Mouse (Mus musculus): ENCODE measurements at regions not wholly inside any gene's neighbourhood (a gene's known extent, or its start where the extent isn't known, plus 50 kb on each side); places are given as distances from the start of the nearest gene placed in this dataset.

DNA sequence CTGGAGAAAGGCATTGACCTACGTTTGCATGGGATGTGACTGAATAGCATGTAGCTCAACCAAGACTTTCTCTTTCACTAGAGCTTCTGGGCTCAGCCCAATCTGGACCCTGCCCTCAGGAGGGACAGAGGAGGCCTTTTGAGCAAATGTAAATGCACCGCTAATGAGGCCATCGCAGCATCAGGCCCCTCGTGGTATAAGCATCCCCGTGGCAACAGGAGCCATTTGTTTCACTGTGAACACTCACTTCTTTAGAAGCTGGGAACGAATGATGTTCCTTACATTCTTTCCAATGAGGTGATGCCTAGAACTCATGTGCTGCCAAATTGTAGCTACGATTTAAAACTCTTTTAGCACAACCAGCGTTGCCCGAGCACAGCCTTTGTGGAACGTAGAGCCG is 279.0 kb upstream of the Gjb5 start:
- no peak for DNase-seq (ENCODE audit: low spot score in 2 of 2)

DNA sequence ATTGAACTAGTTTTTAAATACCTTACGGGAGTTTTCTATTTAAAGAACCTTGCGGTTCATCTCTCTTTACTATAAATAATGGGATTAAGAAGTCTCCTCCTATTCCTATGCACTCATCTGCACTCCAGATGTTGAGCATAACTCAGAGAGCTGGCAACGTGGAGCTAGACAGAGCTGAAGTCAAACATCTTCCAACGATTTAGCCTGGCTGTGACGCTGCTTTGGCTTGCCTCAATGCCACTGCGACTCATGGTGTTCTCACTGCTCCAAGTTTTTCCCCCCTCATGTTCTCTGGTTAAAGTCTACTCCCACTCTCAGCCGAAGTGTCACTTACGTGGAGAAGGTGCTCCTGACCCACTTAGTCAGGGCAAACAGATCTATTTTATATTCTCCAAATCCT is 277.3 kb upstream of the Gjb5 start:
- DNase-seq (ENCODE audit: low spot score in 2 of 2), result no peak

DNA sequence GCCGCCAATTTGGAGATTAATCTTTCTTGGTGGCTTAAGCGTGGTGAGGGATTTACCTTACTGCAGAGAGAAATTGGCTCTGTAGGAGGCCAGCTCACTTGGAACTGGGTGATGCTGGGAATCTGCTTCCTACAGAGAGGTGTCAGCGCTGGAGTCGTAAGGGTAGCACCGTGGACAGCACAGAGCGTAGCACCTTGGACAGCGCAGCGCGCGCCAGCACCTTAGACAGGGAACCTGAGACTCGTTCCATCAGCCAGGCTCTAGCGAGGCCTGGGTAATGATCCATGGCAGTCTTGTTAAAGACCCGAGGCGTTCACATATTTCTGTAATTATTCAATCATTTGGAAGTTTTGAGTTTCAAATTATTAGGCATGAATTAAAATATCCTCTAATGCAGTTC is 261.9 kb upstream of the Gjb5 start:
- no peak for DNase-seq (ENCODE audit: low spot score in 2 of 2)

DNA sequence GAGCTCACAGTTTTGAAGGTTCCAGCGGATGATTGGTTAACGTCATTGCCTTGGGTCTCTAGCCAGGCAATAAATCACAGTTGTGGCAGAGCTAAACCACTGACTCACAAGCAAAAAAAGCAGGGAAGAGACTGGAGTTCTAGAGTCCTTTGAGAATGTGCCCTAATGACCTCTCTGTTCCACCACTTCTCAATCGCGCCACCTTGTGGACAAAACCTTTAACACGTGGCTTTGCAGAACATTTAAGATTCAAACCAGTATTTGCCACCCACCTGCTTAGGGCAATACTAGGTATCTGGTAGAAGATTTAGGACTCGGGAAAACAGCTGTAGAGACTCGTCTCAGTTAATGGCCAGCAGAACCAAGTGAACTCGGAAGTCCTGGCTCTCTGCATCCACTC is 254.8 kb upstream of the Gjb5 start:
- no peak for DNase-seq (ENCODE audit: low spot score in 2 of 2)

DNA sequence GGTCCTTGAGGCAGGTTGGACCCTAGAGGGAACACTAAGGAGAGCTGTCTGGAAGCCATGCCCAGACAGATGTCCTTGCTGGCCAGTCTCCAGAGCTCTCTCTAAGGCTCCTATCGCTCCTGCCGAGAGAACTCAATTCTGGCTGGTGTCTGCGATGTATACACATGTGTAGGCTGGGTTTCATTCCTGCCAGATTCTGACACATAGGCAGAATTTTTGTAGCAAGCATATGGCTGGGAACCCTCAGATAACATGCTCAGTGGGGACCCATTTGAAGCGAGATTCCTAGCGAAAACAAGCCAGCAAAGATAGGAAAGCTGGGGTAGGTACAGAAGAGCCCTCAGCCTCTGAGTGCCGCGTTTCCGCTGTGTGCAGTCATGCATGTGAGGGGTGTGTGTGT is 242.9 kb upstream of the Gjb5 start:
- DNase-seq (ENCODE audit: low spot score in 2 of 2), result no peak

DNA sequence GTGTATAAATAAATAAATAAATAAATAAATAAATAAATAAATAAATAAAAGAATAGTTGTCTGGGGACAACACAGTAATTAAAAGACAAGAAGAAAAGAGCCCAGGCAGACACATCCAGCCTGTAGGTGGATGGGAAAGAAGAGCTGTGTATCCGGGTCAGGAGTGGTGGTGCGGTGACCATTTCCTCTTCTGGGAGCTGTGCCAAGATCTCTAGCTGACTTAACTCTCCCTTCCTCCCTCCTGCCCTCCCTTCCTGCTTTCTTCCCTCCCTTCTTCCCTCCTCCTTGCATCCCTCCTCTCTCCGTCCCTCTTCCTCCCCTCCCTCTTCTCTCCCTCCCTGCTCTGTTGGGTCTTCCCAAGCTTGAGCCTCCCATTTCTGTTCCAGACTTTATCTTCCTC is 240.6 kb upstream of the Gjb5 start:
- DNase-seq (ENCODE audit: low spot score in 2 of 2), result no peak

DNA sequence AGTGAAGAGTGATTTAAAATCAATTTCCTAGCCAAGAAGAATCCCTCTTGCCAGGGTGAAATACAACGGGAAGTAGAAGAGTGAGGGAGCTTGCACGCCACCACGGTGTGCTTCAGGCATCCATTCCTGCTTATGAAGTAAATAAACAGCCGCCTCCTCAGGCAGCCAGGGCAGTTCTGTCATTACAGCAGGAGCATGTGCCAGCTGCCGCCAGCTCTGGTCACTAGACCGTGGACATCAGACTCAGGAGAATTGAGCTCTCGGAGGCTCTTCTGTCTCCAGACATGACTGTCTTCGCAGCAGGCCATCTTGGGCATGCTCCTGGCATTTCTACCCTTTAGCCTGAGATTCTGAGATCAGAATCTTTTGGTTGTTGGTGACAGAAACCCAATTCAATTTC is 236.1 kb upstream of the Gjb5 start:
- DNase-seq (ENCODE audit: low spot score in 2 of 2), result no peak

DNA sequence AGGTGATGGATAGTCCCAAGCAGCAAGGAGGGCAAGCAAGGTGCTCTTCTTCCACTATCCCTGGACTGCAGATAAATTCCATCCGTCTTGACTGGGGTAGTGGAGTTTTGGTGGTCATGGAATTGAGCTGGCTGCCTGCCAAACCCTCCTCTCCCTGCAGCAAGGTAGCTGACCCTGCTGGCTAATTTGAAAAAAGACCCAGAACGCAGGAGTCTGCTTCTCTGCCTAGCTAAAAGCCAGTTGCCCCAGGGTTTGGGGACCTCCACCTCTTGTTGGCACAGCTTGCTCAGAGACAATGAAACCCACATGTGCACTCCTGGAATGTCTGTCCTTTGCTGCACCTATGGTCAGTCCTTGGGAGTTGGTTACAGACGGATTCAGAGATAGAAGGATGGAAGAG is 233.6 kb upstream of the Gjb5 start:
- no peak for DNase-seq (ENCODE audit: low spot score in 2 of 2)

DNA sequence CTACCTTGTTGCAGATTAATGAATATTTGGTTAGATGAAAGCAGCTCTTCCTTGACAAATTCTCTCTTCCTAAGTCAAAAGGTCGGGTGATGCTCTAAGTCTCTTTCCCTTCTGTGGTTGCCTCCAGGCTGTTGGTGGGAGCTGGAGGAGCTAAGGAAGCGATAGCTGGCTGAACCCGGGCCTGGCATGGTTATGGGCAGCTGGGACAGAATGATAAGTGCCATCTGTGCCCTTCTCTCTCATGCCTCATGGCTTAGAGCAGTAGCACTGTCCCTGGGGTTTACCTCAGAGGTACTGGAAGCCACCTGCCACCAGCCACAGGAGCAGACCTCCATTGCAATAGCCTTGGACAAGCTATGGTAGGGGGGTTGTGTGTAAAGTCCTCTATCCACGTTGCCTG is 228.8 kb upstream of the Gjb5 start:
- no peak for DNase-seq (ENCODE audit: low spot score in 2 of 2)

DNA sequence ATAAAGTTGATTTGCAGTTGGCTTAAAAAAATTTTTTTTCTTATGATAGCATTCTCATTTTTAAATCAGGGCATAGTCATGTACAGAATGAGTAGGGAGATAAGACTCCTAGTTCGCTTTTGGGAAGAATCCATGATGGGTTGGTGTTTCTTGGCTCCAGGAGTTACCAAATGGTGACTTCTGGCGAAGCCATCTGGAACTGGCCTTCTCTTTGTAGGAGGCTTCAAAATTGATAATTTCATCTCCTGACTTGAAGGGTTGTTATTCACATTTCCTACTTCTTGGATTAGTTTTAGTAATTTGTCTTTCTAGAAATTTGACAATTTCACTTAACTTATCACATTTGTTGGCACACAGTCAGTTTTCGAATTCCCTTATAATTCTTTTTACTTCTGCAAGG is 218.5 kb upstream of the Gjb5 start:
- DNase-seq (ENCODE audit: low spot score in 2 of 2), result no peak

DNA sequence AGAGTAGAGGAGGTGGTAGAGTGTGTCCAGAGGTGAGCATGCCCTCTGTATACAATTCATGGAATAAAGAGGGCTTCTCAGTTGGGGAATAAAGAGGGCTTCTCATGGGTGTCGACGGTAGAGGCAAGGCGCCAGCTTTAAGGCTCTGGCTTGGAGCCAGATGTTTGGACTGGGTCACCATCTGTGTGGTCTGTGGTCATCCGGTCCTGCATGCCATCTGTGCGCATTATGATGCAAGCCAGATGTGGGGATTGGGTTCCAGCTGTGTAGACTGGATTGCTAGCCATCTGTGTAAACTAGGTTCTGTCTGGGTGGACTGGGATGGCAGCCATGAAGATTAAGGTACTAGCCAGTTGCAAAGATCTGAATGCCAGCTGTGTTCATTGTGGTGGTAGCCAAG is 204.6 kb upstream of the Gjb5 start:
- DNase-seq (ENCODE audit: low spot score in 2 of 2), result no peak

DNA sequence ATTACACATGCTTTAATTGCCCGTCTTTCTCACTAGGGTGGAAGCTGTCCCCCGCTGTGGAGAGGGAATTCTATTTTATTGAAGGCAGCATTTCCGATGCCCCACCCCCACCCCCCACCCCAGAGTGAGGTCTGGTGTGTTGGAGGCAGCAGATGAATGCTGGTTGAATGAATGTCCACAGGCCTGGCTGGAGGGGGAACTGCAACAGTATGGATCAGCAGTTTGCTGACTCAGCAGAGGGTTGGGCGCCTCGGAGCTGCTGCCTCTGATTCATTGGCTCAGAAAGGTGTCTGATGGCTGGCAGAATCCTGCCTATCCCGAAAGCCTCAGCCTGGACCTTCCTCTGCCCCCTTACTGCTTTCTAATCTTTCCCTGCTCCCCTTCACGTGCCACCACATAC is 200.6 kb upstream of the Gjb5 start:
- no peak for DNase-seq (ENCODE audit: low spot score in 2 of 2)

DNA sequence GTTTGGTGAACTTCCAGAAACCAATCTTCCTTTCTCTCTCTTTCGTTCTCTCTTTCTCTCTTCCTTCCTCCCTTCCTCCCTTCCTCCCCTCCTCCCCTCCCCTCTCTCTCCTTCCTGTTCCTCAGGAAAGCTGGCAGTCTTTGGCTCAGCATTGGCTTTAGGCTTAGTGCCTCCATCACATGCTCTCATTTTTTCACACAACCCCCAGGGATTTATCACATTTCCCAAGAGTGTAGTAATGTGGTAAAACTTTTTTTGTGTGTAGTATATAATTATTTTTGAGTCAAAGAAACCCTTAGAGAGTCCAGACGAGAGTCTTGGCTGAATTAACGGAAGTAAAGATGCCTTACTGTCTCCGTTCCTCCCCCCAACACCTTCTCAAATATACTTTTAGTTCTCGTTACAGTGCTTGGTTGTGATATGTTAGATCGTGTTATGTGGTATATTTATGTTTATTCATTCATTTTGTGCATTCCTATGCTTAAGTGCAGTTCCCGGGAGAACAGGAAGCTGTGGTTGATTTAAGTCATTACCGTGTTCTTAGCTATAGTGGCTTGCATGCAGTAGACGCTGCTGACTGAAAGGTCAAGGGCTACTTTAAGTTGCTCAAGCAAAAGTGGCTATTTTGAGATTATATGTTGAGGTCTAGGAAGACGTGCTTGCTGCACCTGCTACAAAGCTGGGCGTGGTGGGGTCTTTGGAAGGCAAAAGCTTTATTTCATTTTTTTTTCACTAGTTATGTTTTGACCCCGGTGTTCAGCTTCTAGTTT is 194.7 kb upstream of the Gjb5 start:
- no peak for DNase-seq (ENCODE audit: low spot score in 2 of 2)

DNA sequence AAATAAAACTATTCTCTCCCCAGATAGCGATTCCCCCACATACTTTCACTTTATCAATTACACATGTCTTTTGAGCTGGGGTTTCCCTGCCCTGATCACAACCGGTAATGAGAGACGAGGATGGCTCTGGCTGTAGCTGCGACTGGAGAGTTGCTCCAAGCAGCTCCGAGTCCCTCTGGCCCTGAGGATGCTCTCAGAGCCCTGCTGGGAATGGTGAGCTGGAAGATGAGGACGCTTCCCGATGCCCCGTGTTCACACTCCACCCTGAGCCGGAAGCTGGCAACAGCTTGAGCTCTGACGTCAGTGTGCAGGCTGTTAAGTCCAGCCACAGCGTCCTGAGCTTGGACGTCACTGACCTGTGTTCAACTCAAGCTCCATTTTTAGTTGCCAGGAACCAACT is 191.6 kb upstream of the Gjb5 start:
- DNase-seq (ENCODE audit: low spot score in 2 of 2), result no peak

DNA sequence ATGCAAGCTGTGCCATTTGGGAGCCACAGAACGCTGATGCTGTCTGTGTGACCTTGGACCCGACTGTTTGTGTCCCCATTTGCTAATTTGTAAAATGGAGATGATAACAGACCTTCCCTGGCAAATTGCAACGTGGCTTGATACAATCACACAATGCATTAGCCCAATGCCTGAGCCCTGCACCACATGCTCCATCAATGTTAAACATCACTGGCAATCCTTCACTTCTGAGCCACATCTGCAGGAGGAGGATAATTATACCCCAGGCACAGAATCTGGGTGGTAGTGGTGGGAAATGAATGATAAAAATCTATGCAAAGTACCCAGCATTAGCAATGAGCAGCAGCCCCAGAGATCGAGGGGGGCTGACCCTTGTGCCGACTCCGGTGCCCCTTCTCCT is 191.0 kb upstream of the Gjb5 start:
- no peak for DNase-seq (ENCODE audit: low spot score in 2 of 2)

DNA sequence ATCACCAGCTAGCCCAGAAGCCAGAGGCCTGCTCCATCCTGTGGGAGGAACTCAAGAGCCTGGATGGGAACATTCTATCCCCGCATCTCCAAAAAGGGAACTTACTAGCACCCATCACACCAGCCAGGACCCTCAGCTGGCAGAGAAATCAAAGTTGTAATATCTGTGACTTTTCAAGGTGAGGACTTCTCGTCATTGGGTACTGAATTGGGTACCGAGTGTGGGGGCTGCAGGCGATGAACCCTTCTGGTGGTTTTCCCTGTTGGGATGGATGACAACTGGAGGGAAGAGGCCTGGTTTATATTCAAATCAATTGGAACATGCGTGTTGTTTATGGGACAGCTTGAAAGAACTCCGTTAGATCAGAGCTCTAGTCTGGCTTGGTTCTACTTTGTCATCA is 187.1 kb upstream of the Gjb5 start:
- no peak for DNase-seq (ENCODE audit: low spot score in 2 of 2)

DNA sequence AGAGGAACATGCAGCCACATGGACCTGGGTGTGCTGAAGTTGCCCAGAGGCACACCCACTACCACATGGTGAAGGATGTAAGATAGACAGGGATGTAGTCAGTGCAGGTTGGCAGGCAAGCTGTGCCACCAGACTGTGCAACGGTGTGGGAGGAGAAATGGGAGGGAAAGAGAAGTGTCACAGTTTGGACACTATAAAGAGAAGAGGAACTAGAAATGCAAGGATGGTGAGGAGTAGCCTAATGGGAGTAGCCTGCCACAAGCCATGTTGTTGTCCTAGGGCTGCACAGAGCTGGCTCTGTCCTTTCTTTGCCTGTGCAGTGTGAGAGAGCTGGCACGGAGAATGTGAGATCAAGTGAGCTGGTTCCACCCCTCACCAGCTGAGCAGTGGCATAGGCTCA is 185.3 kb upstream of the Gjb5 start:
- DNase-seq (ENCODE audit: low spot score in 2 of 2), result no peak

DNA sequence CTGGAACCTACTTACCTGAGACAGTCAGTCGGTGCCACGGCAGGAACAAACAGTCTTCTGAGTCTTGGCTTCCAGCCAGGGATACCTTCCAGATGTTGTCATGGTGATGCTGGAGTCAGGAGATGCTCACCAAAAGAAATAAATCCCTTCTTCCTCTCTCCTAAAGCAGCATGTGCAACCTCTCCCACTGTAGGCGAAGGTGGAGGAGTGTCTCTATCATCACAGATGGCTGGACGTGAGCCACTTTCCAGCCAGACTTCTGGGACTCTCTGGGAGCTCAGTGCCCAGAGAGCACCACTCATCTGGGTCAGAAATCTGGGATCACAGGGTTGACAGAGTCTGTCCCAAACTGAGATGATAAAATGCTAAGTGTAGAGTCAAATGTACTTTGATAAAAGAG is 184.8 kb upstream of the Gjb5 start:
- no peak for DNase-seq (ENCODE audit: low spot score in 2 of 2)

DNA sequence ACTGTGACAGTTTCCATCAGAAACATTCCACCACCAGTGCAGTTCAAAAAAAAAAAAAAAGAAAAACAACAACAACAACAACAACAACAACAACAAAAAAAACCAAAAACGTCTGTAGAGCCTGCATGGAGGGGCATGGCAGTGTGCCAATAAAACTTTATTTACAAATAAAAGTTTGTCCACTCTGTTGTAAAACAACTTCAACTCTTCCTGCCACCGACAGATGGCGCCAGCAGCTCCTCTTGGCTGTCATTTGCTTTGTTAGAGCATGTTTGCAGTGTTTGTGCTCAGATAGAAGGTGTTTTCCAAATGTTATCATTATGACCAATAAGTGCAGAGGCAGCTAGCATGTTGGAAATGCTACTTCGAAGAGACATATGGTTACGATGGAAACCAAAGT is 179.0 kb upstream of the Gjb5 start:
- no peak for DNase-seq (ENCODE audit: low spot score in 2 of 2)

DNA sequence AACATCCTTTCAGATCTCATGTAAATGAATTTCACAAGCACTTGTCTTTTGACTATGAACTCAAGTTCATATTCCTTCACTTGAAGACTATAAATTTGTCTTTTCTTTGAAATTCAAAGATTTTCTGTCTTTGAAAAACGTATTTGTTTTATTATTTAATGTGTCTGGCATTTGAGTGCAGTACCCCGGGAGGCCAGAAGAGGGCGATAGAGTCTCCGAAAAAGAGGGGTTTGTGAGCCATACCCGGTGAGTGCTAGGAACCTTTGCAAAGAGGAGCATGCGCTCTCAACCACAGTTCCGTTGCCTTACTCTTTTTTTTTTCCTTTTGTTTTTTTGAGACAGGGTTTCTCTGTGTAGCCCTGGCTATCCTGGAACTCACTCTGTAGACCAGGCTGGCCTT is 177.6 kb upstream of the Gjb5 start:
- no peak for DNase-seq (ENCODE audit: low spot score in 2 of 2)

DNA sequence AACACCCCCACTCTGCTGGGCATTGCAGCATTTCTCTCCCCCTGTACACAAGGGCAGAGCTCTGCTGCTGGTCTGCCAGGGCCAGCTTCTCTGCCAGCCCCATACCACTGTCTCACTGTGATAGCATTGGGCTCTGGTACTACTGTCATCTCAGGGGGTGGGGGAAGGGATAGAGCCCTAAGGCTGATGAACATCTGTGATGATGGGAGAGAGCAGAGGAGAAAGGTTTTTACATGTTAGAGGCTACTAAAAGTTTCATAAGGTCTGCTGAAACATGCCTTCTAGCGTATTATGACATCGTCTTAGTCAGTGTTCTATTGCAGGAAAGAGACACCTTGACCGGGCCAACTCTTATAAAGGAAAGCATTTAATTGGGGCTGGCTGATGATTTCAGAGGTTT is 176.4 kb upstream of the Gjb5 start:
- DNase-seq (ENCODE audit: low spot score in 2 of 2), result no peak

DNA sequence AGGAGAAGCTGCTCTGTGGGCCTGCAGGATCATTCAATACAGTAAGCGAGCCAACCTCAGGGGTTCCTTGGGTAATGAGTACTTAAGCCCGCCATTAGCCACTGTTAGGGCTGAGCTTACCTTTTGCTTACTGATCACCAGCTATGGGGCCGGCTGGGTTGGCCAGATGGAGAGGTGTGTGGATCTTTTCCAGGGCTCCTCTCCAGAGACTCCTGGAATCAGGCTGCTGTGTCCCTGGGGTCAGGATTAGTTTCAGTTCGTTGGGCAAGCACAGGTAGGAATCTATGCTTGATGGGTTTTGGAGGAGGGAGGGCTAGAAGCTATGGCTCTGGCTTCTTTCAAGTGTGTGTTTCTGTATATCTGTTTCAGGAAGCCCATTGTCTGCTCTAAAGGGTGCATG is 175.7 kb upstream of the Gjb5 start:
- no peak for DNase-seq (ENCODE audit: low spot score in 2 of 2)

DNA sequence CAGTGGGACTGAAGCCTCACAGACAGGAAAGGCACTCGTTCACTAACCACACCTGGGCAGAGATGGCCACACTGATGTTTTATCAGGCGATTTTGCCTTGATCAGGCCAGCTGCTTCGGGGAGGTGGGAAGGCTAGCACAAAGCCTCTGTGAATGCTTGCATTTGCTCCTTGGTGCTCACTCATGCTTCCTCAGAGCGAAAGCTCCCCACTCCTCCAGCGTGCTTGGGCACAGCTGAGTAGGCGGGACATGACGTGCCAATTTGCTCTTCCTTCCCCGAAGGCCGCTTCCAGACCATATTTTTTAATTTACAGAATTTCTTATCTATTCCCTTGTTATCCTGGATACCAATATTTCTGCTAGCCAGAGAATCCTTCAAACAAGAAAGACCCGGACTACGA is 172.8 kb upstream of the Gjb5 start:
- DNase-seq (ENCODE audit: low spot score in 2 of 2), result no peak

DNA sequence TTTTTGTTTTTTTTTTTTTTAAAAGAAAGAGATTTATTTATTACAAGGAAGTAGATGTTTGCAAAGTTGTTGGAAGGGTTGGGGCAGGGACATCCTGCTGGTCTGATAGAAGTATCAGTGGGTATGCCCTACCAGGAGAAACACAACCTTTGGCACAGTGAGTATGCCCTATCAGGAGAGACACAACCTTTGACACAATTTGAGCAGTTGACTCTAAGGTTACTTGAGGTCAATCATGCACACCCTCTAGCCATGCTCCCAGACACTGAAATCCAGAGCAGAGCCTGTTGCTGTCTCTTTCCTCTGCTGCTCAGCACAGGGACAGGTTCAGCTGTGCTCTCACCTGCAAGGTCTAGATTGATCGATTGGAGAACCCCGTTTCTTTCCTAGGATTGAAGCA is 164.2 kb upstream of the Gjb5 start:
- no peak for DNase-seq (ENCODE audit: low spot score in 2 of 2)

DNA sequence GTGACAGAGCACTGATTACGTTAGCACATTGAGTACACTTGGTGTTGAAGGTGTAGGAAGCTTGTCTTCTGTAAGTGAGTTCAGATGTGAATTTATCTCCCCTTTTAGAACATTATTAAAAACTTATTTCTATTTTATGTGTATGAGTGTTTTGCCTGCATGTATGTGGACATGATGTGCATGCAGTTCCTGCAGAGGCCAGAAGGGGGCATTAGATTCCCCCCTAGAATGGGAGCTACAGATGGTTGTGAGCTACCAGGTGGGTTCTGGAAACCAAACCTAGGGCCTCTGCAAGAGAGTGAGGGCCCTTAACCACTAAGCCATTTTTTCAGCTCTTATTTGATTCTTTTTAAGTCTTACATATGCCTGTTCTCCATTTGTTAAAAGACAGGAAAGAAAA is 160.0 kb upstream of the Gjb5 start:
- no peak for DNase-seq (ENCODE audit: low spot score in 2 of 2)
